Mouse (Mus musculus) CD4-positive, CD25-positive, alpha-beta regulatory T cell, adult 2 months (primary cell): ENCODE measurements at regions not wholly inside any gene's neighbourhood (a gene's known extent, or its start where the extent isn't known, plus 50 kb on each side); places are given as distances from the start of the nearest gene placed in this dataset.

Source experiments
- DNase-seq: peaks from one replicate; pipeline ENCODE4 v3.0.0-alpha.2; 2012; ENCODE audit warnings: low read depth, low spot score

- DNase-seq: no peak
Observed at GRCm38 (mm10) chr10:83896160-83896559, 173.5 kb downstream of the 1500009L16Rik start.

GRCm38 (mm10) chr10:83897558-83897957 is 174.9 kb downstream of the 1500009L16Rik start:
- no peak for DNase-seq

GRCm38 (mm10) chr10:83906751-83907150 is 184.1 kb downstream of the 1500009L16Rik start:
- no peak for DNase-seq

GRCm38 (mm10) chr10:83910649-83911370 is 188.1 kb downstream of the 1500009L16Rik start:
- no peak for DNase-seq

- DNase-seq: no peak
Observed at GRCm38 (mm10) chr10:83914401-83915132, 191.9 kb downstream of the 1500009L16Rik start.

GRCm38 (mm10) chr10:83915133-83915730 is 192.6 kb downstream of the 1500009L16Rik start:
- no peak for DNase-seq

GRCm38 (mm10) chr10:83926990-83927389 is 204.3 kb downstream of the 1500009L16Rik start:
- DNase-seq: no peak

- DNase-seq: no peak
Observed at GRCm38 (mm10) chr10:83927554-83927953, 204.9 kb downstream of the 1500009L16Rik start.

- DNase-seq: no peak
Observed at GRCm38 (mm10) chr10:83931758-83932157, 209.1 kb downstream of the 1500009L16Rik start.

- DNase-seq: no peak
Observed at GRCm38 (mm10) chr10:83933201-83933600, 210.5 kb downstream of the 1500009L16Rik start.

GRCm38 (mm10) chr10:83934498-83934897 is 211.8 kb downstream of the 1500009L16Rik start:
- DNase-seq: no peak

- no peak for DNase-seq
Observed at GRCm38 (mm10) chr10:83937168-83937567, 214.5 kb downstream of the 1500009L16Rik start.

GRCm38 (mm10) chr10:83942101-83942500 is 219.4 kb downstream of the 1500009L16Rik start:
- DNase-seq: no peak

GRCm38 (mm10) chr10:83944158-83944557 is 221.5 kb downstream of the 1500009L16Rik start:
- DNase-seq: no peak

GRCm38 (mm10) chr10:83944897-83945296 is 222.2 kb downstream of the 1500009L16Rik start:
- no peak for DNase-seq

- DNase-seq: no peak
Observed at GRCm38 (mm10) chr10:83945503-83945902, 222.8 kb downstream of the 1500009L16Rik start.

- DNase-seq: no peak
Observed at GRCm38 (mm10) chr10:83946186-83947176, 223.8 kb downstream of the 1500009L16Rik start.

GRCm38 (mm10) chr10:83957118-83957759 is 234.6 kb downstream of the 1500009L16Rik start:
- DNase-seq: no peak

GRCm38 (mm10) chr10:83958397-83958796 is 235.7 kb downstream of the 1500009L16Rik start:
- no peak for DNase-seq

GRCm38 (mm10) chr10:83958826-83959225 is 236.2 kb downstream of the 1500009L16Rik start:
- no peak for DNase-seq
